Mouse (Mus musculus) kidney, embryonic 16.5 days (tissue): ENCODE measurements around the gene Tescl. TPM values are rescaled to one million over a fixed set of nuclear protein-coding genes. Genes with fewer than 3 reads are reported as not detected.

Experiments
- ATAC-seq: fragments of 200-750 bp; cut with Nextera tagmentation; 2 replicates; pipeline ENCODE4 v1.8.0; 2017; ENCODE audit warnings: moderate TSS enrichment; ENCODE audit not compliant: low FRiP score, low TSS enrichment
- H3K27ac ChIP-seq: fragments of 300-500 bp; sonication (generic); 2 replicates; pipeline ENCODE4 v1.5.1; 2014; ENCODE audit warnings: low read length
- H3K27me3 ChIP-seq: fragments of 300-500 bp; sonication (generic); 2 replicates; pipeline ENCODE4 v1.6.1; 2014; ENCODE audit warnings: low read length, control low read depth, mixed read lengths; ENCODE audit not compliant: insufficient read depth
- H3K36me3 ChIP-seq: fragments of 300-500 bp; sonication (generic); 2 replicates; pipeline ENCODE4 v1.6.1; 2014; ENCODE audit warnings: low read length, control low read depth, mixed read lengths; ENCODE audit not compliant: insufficient read depth
- H3K4me1 ChIP-seq: fragments of 300-500 bp; sonication (generic); 2 replicates; pipeline ENCODE4 v1.6.1; 2014; ENCODE audit warnings: low read length, control low read depth, mixed read lengths; ENCODE audit not compliant: insufficient read depth
- H3K4me2 ChIP-seq: fragments of 300-500 bp; sonication (generic); replicated peaks from 2 replicates; pipeline ENCODE4 v1.6.1; 2014; ENCODE audit warnings: low read depth, low read length
- H3K4me3 ChIP-seq: fragments of 300-500 bp; sonication (generic); 2 replicates; pipeline ENCODE4 v1.5.1; 2014; ENCODE audit warnings: mild to moderate bottlenecking, low read length
- H3K9ac ChIP-seq: fragments of 300-500 bp; sonication (generic); replicated peaks from 2 replicates; pipeline ENCODE4 v1.6.1; 2014; ENCODE audit warnings: low read length
- H3K9me3 ChIP-seq: fragments of 300-500 bp; sonication (generic); 2 replicates; pipeline ENCODE4 v1.6.1; 2016; ENCODE audit warnings: low read length, control low read depth
- WGBS: fragments of 180-500 bp; shearing (Covaris S2); extraction: QIAGEN DNeasy Blood & Tissue Kit; methylation state at CpG from one replicate; pipeline ENCODE4 v1.1.7; 2014; 5-methylcytosine and 5-hydroxymethylcytosine counted together
- polyA plus RNA-seq: library from polyadenylated mRNA; unstranded; fragments of >200 nt; fragmentation: Nextera tagmentation; extraction: Ambion mirVana; gene quantifications from 2 replicates; pipeline ENCODE4 v1.2.1, GENCODE M21; 2015

The Tescl gene
- polyA plus RNA-seq, 1 experiment from 2014 or later, result 0.19 TPM

- H3K9ac ChIP-seq, result no peak overlapping the region
- no peak overlapping the region for H3K4me3 ChIP-seq
- WGBS, result 59% methylated on average over 11 of the region's 11 CpGs
- H3K4me1 ChIP-seq, result peaks cover 22% of the 10 kb centered on the region
- no peak overlapping the region for H3K4me2 ChIP-seq
- no peaks in the 10 kb centered on the region for H3K36me3 ChIP-seq
- H3K27ac ChIP-seq, result 0 out of 2 replicates have a peak overlapping the region, but pooled peaks have one; percentile 51
- no peak for ATAC-seq
- no peaks in the 10 kb centered on the region for H3K27me3 ChIP-seq
- no peaks in the 10 kb centered on the region for H3K9me3 ChIP-seq
Observed at GRCm38 (mm10) chr7:24372300-24372699, 38.6 kb upstream of the Tescl start.

GRCm38 (mm10) chr7:24371809-24372145 is 38.0 kb upstream of the Tescl start:
- Histone ChIP-seq H3K4me3 (no peak overlapping the region), H3K9ac (no peak overlapping the region), H3K27me3 (no peaks in the 10 kb centered on the region), H3K4me2 (no peak overlapping the region), H3K4me1 (peaks cover 17% of the 10 kb centered on the region; the same call in 1 of the 2 replicates), H3K36me3 (no peaks in the 10 kb centered on the region), H3K27ac (no peak overlapping the region), H3K9me3 (no peaks in the 10 kb centered on the region)
- no peak for ATAC-seq
- WGBS, result 62% methylated on average over 3 of the region's 3 CpGs

- 83% methylated on average over 6 of the region's 7 CpGs for WGBS
- Histone ChIP-seq H3K27me3 (no peaks in the 10 kb centered on the region), H3K27ac (no peak overlapping the region), H3K4me3 (no peak overlapping the region), H3K9ac (peak overlapping the region; percentile 24; the same call in 1 of the 2 replicates), H3K4me2 (no peak overlapping the region), H3K9me3 (no peaks in the 10 kb centered on the region), H3K4me1 (peaks cover 16% of the 10 kb centered on the region; the same call in 1 of the 2 replicates), H3K36me3 (no peaks in the 10 kb centered on the region)
- ATAC-seq, result no peak; the same call in 1 of the 2 replicates
Observed at GRCm38 (mm10) chr7:24371012-24371808, 37.5 kb upstream of the Tescl start.

- Histone ChIP-seq H3K9me3 (no peaks in the 10 kb centered on the region), H3K27ac (no peak within 1 kb of the TSS), H3K36me3 (no peaks in the 10 kb centered on the region), H3K4me3 (no peak within 1 kb of the TSS), H3K4me2 (peak within 1 kb of the TSS; percentile 18; the same call in 1 of the 2 replicates), H3K27me3 (no peaks in the 10 kb centered on the region), H3K9ac (peak within 1 kb of the TSS; percentile 31; the same call in 1 of the 2 replicates), H3K4me1 (peaks cover 16% of the 10 kb centered on the region; the same call in 1 of the 2 replicates)
- WGBS, result 34% methylated on average over 22 of the region's 23 CpGs
- peak; percentile 46; the same call in 1 of the 2 replicates for ATAC-seq
Observed at GRCm38 (mm10) chr7:24369731-24370541, 36.2 kb upstream of the Tescl start, which contains the start of gene Kcnn4. Kcnn4 (plus strand) TSS chr7:24370263.

- Histone ChIP-seq H3K4me3 (no peak overlapping the region), H3K9me3 (no peaks in the 10 kb centered on the region), H3K4me1 (peaks cover 16% of the 10 kb centered on the region; the same call in 1 of the 2 replicates), H3K27me3 (no peaks in the 10 kb centered on the region), H3K27ac (no peak overlapping the region), H3K9ac (no peak overlapping the region), H3K4me2 (no peak overlapping the region), H3K36me3 (no peaks in the 10 kb centered on the region)
- 87% methylated on average over 7 of the region's 7 CpGs for WGBS
- ATAC-seq, result no peak
Observed at GRCm38 (mm10) chr7:24368946-24369345, 35.2 kb upstream of the Tescl start.

- no peaks in the 10 kb centered on the region for H3K27me3 ChIP-seq
- H3K4me3 ChIP-seq, result no peak overlapping the region
- peaks cover 11% of the 10 kb centered on the region; the same call in 1 of the 2 replicates for H3K4me1 ChIP-seq
- no peak overlapping the region for H3K4me2 ChIP-seq
- no peak overlapping the region for H3K27ac ChIP-seq
- no peak for ATAC-seq
- no peak overlapping the region for H3K9ac ChIP-seq
- H3K36me3 ChIP-seq, result no peaks in the 10 kb centered on the region
- 65% methylated on average over 4 of the region's 4 CpGs for WGBS
- H3K9me3 ChIP-seq, result no peaks in the 10 kb centered on the region
Observed at GRCm38 (mm10) chr7:24368226-24368625, 34.5 kb upstream of the Tescl start.

GRCm38 (mm10) chr7:24366716-24367632 is 33.2 kb upstream of the Tescl start:
- no peak for ATAC-seq
- Histone ChIP-seq H3K4me3 (no peak overlapping the region), H3K27ac (no peak overlapping the region), H3K36me3 (no peaks in the 10 kb centered on the region), H3K9me3 (no peaks in the 10 kb centered on the region), H3K9ac (no peak overlapping the region), H3K4me1 (0 out of 2 replicates have a peak, but pooled peaks cover 4% of the 10 kb centered on the region), H3K27me3 (no peaks in the 10 kb centered on the region), H3K4me2 (no peak overlapping the region)
- WGBS, result 71% methylated on average over 15 of the region's 15 CpGs

GRCm38 (mm10) chr7:24365258-24366014 is 31.7 kb upstream of the Tescl start:
- Histone ChIP-seq H3K9ac (no peak overlapping the region), H3K9me3 (no peaks in the 10 kb centered on the region), H3K4me2 (no peak overlapping the region), H3K27me3 (no peaks in the 10 kb centered on the region), H3K27ac (no peak overlapping the region), H3K36me3 (no peaks in the 10 kb centered on the region), H3K4me1 (0 out of 2 replicates have a peak, but pooled peaks cover 4% of the 10 kb centered on the region), H3K4me3 (no peak overlapping the region)
- peak; percentile 20; the same call in 1 of the 2 replicates for ATAC-seq
- WGBS, result 75% methylated on average over 5 of the region's 5 CpGs
